Mouse (Mus musculus) E14TG2a.4 (cell line): ENCODE measurements around the gene E130114P18Rik.

Experiments
- H3K27me3 ChIP-seq: 2 replicates; pipeline ENCODE4 v1.6.1; 2014; ENCODE audit warnings: low read length, control low read depth; ENCODE audit not compliant: insufficient read depth
- H3K36me3 ChIP-seq: 2 replicates; pipeline ENCODE4 v1.6.1; 2014; ENCODE audit warnings: low read length, control low read depth; ENCODE audit not compliant: insufficient read depth
- H3K4me1 ChIP-seq: replicated peaks from 2 replicates; pipeline ENCODE4 v1.6.1; 2014; ENCODE audit warnings: low read depth, low read length, control low read depth
- H3K4me3 ChIP-seq: replicated peaks from 2 replicates; pipeline ENCODE4 v1.5.1; 2014; ENCODE audit warnings: mild to moderate bottlenecking, low read length
- H3K9me3 ChIP-seq: 2 replicates; pipeline ENCODE4 v1.6.1; 2014; ENCODE audit warnings: low read length, control low read depth
- CTCF ChIP-seq: conservative IDR thresholded peaks from 2 replicates; pipeline ENCODE4 v1.5.1; 2014; ENCODE audit warnings: low read length
- NANOG ChIP-seq: IDR thresholded peaks from 2 replicates; pipeline ENCODE4 v1.6.1; 2014; ENCODE audit warnings: borderline replicate concordance, low read length, mixed read lengths
- POU5F1 ChIP-seq: IDR thresholded peaks from 2 replicates; pipeline ENCODE4 v1.6.1; 2014; ENCODE audit warnings: low read length, borderline replicate concordance

Gene E130114P18Rik

DNA sequence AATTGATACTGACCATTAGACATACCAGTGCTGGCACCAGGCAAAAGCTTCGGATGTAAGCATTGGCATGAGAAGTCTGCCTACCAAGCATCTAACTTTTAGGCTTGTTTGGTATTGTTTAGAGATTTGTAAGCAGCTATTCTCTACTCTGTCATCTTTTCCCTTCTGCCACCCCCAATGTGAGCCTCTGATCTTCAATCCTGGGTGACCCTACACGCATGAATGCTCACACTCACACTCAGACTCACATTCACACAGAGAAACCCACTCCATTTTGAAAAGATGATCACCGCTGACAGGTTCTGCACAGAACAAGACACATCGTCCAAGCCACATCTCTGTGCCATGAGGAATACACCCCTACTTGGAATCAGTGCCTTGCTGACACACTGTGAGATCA, 84.8 kb downstream of the E130114P18Rik start:
- H3K36me3 ChIP-seq: no peaks in the 10 kb centered on the region
- H3K9me3 ChIP-seq: no peaks in the 10 kb centered on the region
- TF ChIP-seq NANOG: no peak
- no peak for TF ChIP-seq POU5F1
- TF ChIP-seq CTCF: no peak
- H3K27me3 ChIP-seq: no peaks in the 10 kb centered on the region
- no peaks in the 10 kb centered on the region for H3K4me1 ChIP-seq
- H3K4me3 ChIP-seq: no peak overlapping the region

DNA sequence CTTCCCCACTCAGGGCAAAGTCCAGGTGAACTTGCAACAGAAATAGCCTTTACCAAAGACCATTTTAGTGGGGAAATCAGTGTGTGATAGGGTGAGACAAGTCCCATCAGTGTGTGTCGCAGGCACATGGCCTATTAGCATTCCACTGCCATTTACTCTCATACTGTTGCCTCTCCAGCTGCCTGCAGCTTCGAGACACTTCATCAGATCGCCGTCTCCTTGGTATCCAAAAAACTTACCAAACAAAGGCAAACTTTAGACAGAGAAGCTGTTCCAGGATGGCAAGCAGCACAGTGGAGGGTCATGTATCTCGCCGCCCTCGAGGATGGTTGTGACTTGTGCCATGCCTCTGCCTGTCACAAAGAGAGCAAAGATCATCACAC, 87.5 kb downstream of the E130114P18Rik start:
- Histone ChIP-seq H3K4me3 (no peak overlapping the region), H3K9me3 (no peaks in the 10 kb centered on the region), H3K27me3 (no peaks in the 10 kb centered on the region), H3K4me1 (no peaks in the 10 kb centered on the region), H3K36me3 (no peaks in the 10 kb centered on the region)
- TF ChIP-seq CTCF (no peak), POU5F1 (no peak), NANOG (no peak)

DNA sequence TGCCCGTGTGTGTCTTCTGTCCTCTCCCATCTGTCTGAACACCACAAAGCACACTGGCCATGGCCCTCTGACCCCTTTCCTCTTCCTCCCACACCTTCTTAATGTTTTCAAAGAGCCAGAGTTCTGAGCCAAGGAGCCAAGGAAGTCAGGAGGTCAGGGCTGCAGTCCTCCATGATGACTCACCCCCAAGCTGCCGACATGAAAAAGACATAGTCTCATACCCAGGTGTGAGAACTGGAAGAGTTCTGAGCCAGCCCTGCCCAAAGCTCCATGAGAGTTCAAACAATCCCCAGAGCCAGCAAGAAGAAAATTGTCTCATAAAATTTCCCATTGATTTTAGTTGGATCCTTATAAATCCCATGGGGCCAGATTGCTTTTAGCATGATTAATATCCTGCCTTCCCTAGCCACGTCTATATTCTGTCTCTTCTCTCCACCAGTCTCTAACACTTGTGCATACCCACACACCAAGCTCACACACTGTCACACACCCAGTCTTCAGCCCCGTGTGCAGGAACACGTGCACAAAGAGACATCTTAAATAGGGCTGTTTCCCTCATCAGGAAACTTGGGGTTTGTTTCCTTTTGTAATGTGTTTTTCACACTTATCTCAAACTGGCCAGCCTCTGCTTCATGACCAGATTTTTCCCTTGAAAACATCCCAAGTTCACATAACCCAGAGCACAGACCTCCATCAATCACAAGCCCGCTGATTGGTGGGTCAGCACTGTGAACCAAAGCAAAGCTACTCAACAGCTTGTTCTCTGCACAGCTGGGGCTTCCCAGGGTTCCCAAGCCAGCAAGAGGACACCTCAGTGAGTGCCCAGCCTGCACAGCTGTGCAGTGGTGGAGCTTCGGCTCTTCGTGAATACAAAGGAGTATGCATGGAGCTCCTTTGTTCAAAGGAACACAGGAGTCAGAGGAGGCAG, 88.2 kb downstream of the E130114P18Rik start:
- no peak for TF ChIP-seq POU5F1
- TF ChIP-seq CTCF: no peak
- TF ChIP-seq NANOG: no peak
- Histone ChIP-seq H3K4me1 (no peaks in the 10 kb centered on the region), H3K4me3 (no peak overlapping the region), H3K27me3 (no peaks in the 10 kb centered on the region), H3K36me3 (no peaks in the 10 kb centered on the region), H3K9me3 (no peaks in the 10 kb centered on the region)

DNA sequence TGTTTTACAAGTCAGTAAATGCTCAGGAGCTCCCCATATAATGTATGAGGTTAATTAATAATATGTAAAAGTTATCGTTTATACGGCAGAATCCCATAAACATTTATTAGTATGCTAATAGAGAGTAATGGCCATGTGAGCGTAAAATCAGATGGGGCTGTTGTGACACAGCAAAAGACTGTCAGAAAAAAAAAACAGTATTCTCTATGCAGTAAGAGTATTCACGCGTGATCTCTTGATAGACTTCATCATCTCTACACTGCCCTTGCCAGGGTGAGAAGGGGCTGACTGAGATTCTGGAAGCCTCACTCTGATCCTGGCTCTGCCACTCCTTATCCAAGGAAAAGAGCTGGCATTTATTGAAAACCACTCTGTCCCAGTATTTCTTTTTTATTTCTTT, 91.9 kb downstream of the E130114P18Rik start:
- Histone ChIP-seq H3K4me1 (no peaks in the 10 kb centered on the region), H3K9me3 (no peaks in the 10 kb centered on the region), H3K27me3 (no peaks in the 10 kb centered on the region), H3K36me3 (no peaks in the 10 kb centered on the region), H3K4me3 (no peak overlapping the region)
- no peak for TF ChIP-seq POU5F1
- TF ChIP-seq NANOG: no peak
- TF ChIP-seq CTCF: no peak

DNA sequence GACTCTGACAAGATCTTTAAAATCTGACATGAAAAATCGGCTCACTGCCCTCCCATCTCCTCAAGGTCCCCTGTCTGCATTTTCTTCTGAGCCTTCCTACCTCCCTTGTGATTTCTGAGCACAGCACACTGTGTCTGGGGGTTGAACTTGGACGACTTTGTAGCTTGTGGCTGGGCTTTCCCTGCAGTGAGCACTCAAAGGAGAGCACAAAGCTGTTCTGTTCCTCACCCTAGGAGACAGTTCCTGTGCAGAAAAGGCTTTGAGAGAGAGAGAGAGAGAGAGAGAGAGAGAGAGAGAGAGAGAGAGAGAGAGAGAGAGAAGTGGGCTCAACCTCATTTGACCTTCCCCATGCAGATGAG, 101.3 kb downstream of the E130114P18Rik start:
- TF ChIP-seq NANOG (no peak), POU5F1 (no peak), CTCF (no peak)
- H3K4me3 ChIP-seq: no peak overlapping the region
- peaks cover 6% of the 10 kb centered on the region; the same call in 1 of the 2 replicates for H3K9me3 ChIP-seq
- H3K4me1 ChIP-seq: no peaks in the 10 kb centered on the region
- no peaks in the 10 kb centered on the region for H3K36me3 ChIP-seq
- H3K27me3 ChIP-seq: no peaks in the 10 kb centered on the region

DNA sequence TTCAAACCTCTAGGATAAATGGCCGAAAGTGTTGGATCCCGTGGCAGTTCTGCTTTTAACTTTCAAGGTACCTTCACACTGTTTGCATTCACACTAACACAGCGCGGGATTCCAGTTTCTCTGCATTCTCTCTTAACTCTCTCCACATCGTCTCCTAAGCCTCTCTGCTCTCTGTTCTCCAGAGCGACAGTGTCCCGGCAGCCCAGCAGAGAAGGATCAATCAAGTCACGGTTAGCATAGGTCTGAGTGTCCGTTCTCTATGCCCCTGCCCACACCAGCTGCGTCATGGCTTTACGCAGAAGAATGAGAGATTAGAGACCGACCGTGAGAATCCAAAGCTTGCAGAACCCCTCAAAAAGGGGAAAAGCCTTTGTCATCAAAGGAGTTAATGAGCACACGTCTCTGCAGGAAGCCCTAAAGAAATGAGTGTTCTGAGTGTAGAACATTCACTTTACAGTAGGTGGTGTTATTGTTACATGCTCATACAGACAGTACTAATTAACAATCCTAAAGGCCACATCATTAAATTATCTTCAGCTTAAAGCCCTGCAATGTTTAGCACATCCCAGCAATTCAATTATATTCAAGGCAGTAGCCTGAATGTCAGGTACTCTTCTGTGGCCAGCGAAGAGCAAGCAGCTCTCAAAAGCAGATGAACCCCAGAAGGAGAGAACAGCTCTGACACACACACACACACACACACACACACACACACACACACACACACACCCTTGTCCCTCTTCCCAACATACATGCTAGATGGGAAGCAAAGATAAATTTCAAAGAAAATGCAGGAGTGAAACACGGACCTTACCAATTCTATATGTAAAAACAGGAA, 101.9 kb downstream of the E130114P18Rik start:
- no peaks in the 10 kb centered on the region for H3K36me3 ChIP-seq
- peaks cover 6% of the 10 kb centered on the region; the same call in 1 of the 2 replicates for H3K9me3 ChIP-seq
- no peak overlapping the region for H3K4me3 ChIP-seq
- peak; percentile 37; the same call in 1 of the 2 replicates for TF ChIP-seq NANOG
- TF ChIP-seq POU5F1: no peak
- no peaks in the 10 kb centered on the region for H3K27me3 ChIP-seq
- no peaks in the 10 kb centered on the region for H3K4me1 ChIP-seq

DNA sequence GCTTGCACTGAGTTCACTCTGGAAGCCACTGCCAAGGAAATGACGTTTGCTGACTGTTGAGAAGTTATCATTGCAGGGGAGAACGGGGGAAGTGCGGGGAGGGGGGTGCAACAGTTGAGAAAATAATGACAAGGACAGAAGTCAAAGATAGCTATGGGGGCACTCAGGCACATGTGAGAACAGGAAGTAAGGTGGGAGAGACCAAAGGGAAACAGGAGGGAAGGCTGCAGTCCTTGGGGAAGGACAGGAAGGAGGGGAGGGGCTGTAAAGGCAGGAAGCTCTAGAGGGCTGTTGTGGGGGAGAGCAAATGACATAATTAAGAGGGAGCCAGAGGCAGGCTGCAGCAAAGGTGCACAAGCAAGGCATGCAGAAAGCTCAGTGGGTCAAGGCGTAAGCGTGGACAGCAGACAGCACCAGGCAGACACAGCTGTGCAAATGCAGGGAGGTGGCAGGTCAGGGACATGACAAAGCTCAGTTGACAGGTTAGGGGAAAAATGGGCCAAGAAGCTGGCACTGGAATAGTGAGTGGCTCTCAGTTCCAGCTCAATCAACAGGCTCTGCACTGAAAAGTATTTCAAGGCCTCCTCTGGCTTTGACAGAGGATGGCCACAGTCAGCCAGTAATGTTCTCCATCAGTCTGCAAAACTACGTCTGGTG, 103.9 kb downstream of the E130114P18Rik start:
- H3K4me3 ChIP-seq: no peak overlapping the region
- no peaks in the 10 kb centered on the region for H3K4me1 ChIP-seq
- H3K36me3 ChIP-seq: no peaks in the 10 kb centered on the region
- no peaks in the 10 kb centered on the region for H3K27me3 ChIP-seq
- TF ChIP-seq NANOG (no peak), POU5F1 (no peak), CTCF (no peak)
- H3K9me3 ChIP-seq: peaks cover 6% of the 10 kb centered on the region; the same call in 1 of the 2 replicates

DNA sequence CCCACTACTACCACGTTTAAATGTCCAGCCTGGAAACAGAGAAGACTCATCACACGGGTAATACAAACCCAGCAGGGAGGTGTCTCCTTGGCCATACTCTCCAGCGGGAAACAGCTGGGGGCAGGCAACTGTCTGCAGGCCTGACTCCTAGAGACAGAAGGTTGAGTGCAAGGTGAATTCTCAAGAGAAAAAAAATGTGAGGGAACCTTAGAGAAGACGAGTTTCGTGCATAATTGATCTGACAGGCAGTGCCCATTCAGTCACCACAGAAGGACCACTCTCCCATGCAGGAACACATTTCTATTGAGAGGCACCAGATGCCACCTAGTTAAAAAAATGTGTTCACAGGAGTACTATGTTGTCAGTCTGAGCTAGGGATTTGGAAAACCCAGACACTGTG, 105.4 kb downstream of the E130114P18Rik start:
- H3K4me3 ChIP-seq: no peak overlapping the region
- H3K27me3 ChIP-seq: no peaks in the 10 kb centered on the region
- H3K36me3 ChIP-seq: no peaks in the 10 kb centered on the region
- no peaks in the 10 kb centered on the region for H3K4me1 ChIP-seq
- TF ChIP-seq POU5F1 (no peak), NANOG (no peak), CTCF (no peak)
- H3K9me3 ChIP-seq: peaks cover 6% of the 10 kb centered on the region; the same call in 1 of the 2 replicates
